Mouse (Mus musculus) limb, embryonic 11.5 days (tissue): ENCODE data around the gene Tspan12. TPM values are rescaled to one million over a fixed set of nuclear protein-coding genes. Genes with fewer than 3 reads are reported as not detected.
"Not testable (repeated sequence)": the region's sequence is repeated elsewhere in the genome, so short reads cannot be mapped to it uniquely, and the experiment has no call there.

ENCODE experiments used
- ATAC-seq: fragments of 200-750 bp; cut with Nextera tagmentation; 2 replicates; pipeline ENCODE4 v1.8.0; 2017; ENCODE audit warnings: low read depth; ENCODE audit not compliant: insufficient number of reproducible peaks, low FRiP score, low TSS enrichment
- DNase-seq: peaks from one replicate; pipeline ENCODE4 v3.0.0-alpha.2; 2015; ENCODE audit warnings: low spot score
- H3K27ac ChIP-seq: fragments of 300-500 bp; sonication (generic); replicated peaks from 2 replicates; pipeline ENCODE4 v1.5.1; 2014; ENCODE audit warnings: low read depth, mild to moderate bottlenecking, low read length
- H3K27me3 ChIP-seq: fragments of 300-500 bp; sonication (generic); 2 replicates; pipeline ENCODE4 v1.6.1; 2014; ENCODE audit warnings: mild to moderate bottlenecking, low read length, mixed read lengths; ENCODE audit not compliant: control insufficient read depth, insufficient read depth
- H3K36me3 ChIP-seq: fragments of 300-500 bp; sonication (generic); 2 replicates; pipeline ENCODE4 v1.6.1; 2014; ENCODE audit warnings: mild to moderate bottlenecking, low read length, moderate library complexity, mixed read lengths; ENCODE audit not compliant: control insufficient read depth, insufficient read depth
- H3K4me1 ChIP-seq: fragments of 300-500 bp; sonication (generic); 2 replicates; pipeline ENCODE4 v1.6.1; 2014; ENCODE audit warnings: low read length, mixed read lengths; ENCODE audit not compliant: control insufficient read depth, insufficient read depth
- H3K4me2 ChIP-seq: fragments of 300-500 bp; sonication (generic); 2 replicates; pipeline ENCODE4 v1.6.1; 2014; ENCODE audit warnings: low read depth, mild to moderate bottlenecking, moderate library complexity; ENCODE audit not compliant: severe bottlenecking
- H3K4me3 ChIP-seq: fragments of 300-500 bp; sonication (generic); 2 replicates; pipeline ENCODE4 v1.5.1; 2014; ENCODE audit warnings: low read depth, low read length
- H3K9ac ChIP-seq: fragments of 300-500 bp; sonication (generic); 2 replicates; pipeline ENCODE4 v1.6.1; 2014; ENCODE audit warnings: mild to moderate bottlenecking, low read length
- H3K9me3 ChIP-seq: fragments of 300-500 bp; sonication (generic); 2 replicates; pipeline ENCODE4 v1.6.1; 2016; ENCODE audit warnings: low read length; ENCODE audit not compliant: control insufficient read depth
- WGBS: fragments of 180-500 bp; shearing (Covaris S2); extraction: QIAGEN DNeasy Blood & Tissue Kit; methylation state at CpG from one replicate; pipeline ENCODE4 v1.1.7; 2014; 5-methylcytosine and 5-hydroxymethylcytosine counted together
- polyA plus RNA-seq: library from polyadenylated mRNA; unstranded; fragments of >200 nt; fragmentation: Nextera tagmentation; extraction: Ambion mirVana; gene quantifications from 2 replicates; pipeline ENCODE4 v1.2.1, GENCODE M21; 2014

The Tspan12 gene
- polyA plus RNA-seq, result 44.4 and 47.7 TPM in 2 replicates

- H3K27me3 ChIP-seq, result no peaks in the 10 kb centered on the region
- no peaks in the 10 kb centered on the region for H3K36me3 ChIP-seq
- H3K4me2 ChIP-seq, result peak within 1 kb of the TSS; percentile 58
- no peaks in the 10 kb centered on the region for H3K4me1 ChIP-seq
- no peaks in the 10 kb centered on the region for H3K9me3 ChIP-seq
- peak; percentile 45; the same call in 1 of the 2 replicates for ATAC-seq
- H3K9ac ChIP-seq, result peak within 1 kb of the TSS; percentile 86
- H3K4me3 ChIP-seq, result peak within 1 kb of the TSS; percentile 76
- WGBS, result 1% methylated on average over 13 of the region's 13 CpGs
- peak within 1 kb of the TSS; percentile 65; the same call in 1 of the 2 replicates for H3K27ac ChIP-seq
- DNase-seq, result no peak
Observed at GRCm38 (mm10) chr6:21852344-21852785, at the start of gene Tspan12. Gene Tspan12, minus strand, starts transcription at chr6:21852515.

GRCm38 (mm10) chr6:21894451-21894850 lies 42.1 kb upstream of the Tspan12 start:
- Histone ChIP-seq H3K27me3 (no peaks in the 10 kb centered on the region), H3K4me3 (no peak overlapping the region), H3K9ac (no peak overlapping the region), H3K4me2 (no peak overlapping the region), H3K4me1 (no peaks in the 10 kb centered on the region), H3K36me3 (no peaks in the 10 kb centered on the region), H3K9me3 (no peaks in the 10 kb centered on the region), H3K27ac (no peak overlapping the region)
- DNase-seq (peak; percentile 39), ATAC-seq (0 out of 2 replicates have a peak, but pooled peaks have one; percentile 60)
- 73% methylated on average over 7 of the region's 7 CpGs for WGBS

- no peak for ATAC-seq
- H3K4me2 ChIP-seq, result no peak overlapping the region
- H3K4me3 ChIP-seq, result no peak overlapping the region
- no peak overlapping the region for H3K9ac ChIP-seq
- H3K9me3 ChIP-seq, result no peaks in the 10 kb centered on the region
- no peaks in the 10 kb centered on the region for H3K36me3 ChIP-seq
- 65% methylated on average over 2 of the region's 2 CpGs for WGBS
- no peaks in the 10 kb centered on the region for H3K4me1 ChIP-seq
- no peak for DNase-seq
- no peaks in the 10 kb centered on the region for H3K27me3 ChIP-seq
- no peak overlapping the region for H3K27ac ChIP-seq
Observed at GRCm38 (mm10) chr6:21889101-21889500, 36.8 kb upstream of the Tspan12 start.

DNA sequence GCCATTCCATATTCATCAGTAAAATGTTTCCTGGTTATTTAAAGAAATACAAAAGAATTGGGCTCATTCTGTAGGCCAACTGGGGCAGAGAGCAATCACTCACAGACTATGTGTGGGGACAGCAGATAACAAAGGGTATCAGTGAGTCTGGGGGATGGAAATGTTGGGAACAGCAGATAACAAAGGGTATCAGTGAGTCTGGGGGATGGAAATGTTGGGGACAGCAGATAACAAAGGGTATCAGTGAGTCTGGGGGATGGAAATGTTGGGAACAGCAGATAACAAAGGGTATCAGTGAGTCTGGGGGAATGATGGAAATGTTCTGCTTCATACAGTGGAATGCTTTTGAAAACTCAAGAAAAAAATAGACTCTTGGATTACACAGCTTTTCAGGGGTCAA lies 35.7 kb upstream of the Tspan12 start:
- H3K36me3 ChIP-seq, H3K4me3 ChIP-seq, H3K27ac ChIP-seq, H3K9ac ChIP-seq, H3K4me2 ChIP-seq, H3K27me3 ChIP-seq, H3K9me3 ChIP-seq, ATAC-seq, DNase-seq, H3K4me1 ChIP-seq: not testable (repeated sequence)

- Histone ChIP-seq H3K9ac (no peak overlapping the region), H3K4me1 (no peaks in the 10 kb centered on the region), H3K27me3 (no peaks in the 10 kb centered on the region), H3K4me3 (no peak overlapping the region), H3K27ac (no peak overlapping the region), H3K36me3 (no peaks in the 10 kb centered on the region), H3K9me3 (no peaks in the 10 kb centered on the region), H3K4me2 (no peak overlapping the region)
- DNase-seq, result no peak
- ATAC-seq, result no peak
- WGBS, result 28% methylated on average over 6 of the region's 6 CpGs
Observed at GRCm38 (mm10) chr6:21879496-21879895, 27.2 kb upstream of the Tspan12 start.

- Histone ChIP-seq H3K4me3 (no peak overlapping the region), H3K27ac (no peak overlapping the region), H3K9ac (no peak overlapping the region), H3K9me3 (no peaks in the 10 kb centered on the region), H3K36me3 (no peaks in the 10 kb centered on the region), H3K27me3 (no peaks in the 10 kb centered on the region), H3K4me2 (no peak overlapping the region), H3K4me1 (no peaks in the 10 kb centered on the region)
- DNase-seq (no peak), ATAC-seq (no peak)
- WGBS, result 74% methylated on average over 1 of the region's 1 CpGs
Observed at GRCm38 (mm10) chr6:21867310-21867709, 15.0 kb upstream of the Tspan12 start.

DNA sequence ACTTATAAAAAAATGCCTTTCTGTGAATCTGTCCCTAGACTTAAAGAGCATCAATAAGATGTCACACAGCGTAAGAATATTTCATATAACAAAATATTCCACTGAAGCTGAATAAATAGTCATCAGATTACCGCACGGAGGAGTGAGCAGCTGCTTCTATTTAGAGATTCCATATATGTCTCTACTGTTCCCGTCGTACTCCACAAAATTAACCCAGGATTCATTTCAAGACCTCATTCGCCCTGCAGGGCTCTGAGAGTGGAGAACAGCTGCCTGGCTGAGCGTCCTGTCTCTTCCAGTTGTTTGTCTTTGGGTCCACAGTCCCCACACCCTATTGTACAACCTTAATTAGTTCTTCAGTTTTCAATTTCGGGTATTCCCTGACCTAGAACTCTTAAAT lies 11.9 kb upstream of the Tspan12 start:
- DNase-seq, result no peak
- Histone ChIP-seq H3K9ac (no peak overlapping the region), H3K27ac (no peak overlapping the region), H3K9me3 (no peaks in the 10 kb centered on the region), H3K4me1 (no peaks in the 10 kb centered on the region), H3K36me3 (no peaks in the 10 kb centered on the region), H3K4me3 (no peak overlapping the region), H3K27me3 (no peaks in the 10 kb centered on the region), H3K4me2 (no peak overlapping the region)
- ATAC-seq, result no peak
- 70% methylated on average over 8 of the region's 8 CpGs for WGBS

GRCm38 (mm10) chr6:21863561-21863960 lies 11.2 kb upstream of the Tspan12 start:
- no peak overlapping the region for H3K9ac ChIP-seq
- H3K4me3 ChIP-seq, result no peak overlapping the region
- no peaks in the 10 kb centered on the region for H3K4me1 ChIP-seq
- no peak overlapping the region for H3K27ac ChIP-seq
- no peaks in the 10 kb centered on the region for H3K36me3 ChIP-seq
- no peaks in the 10 kb centered on the region for H3K9me3 ChIP-seq
- no peak for ATAC-seq
- H3K4me2 ChIP-seq, result no peak overlapping the region
- H3K27me3 ChIP-seq, result no peaks in the 10 kb centered on the region
- WGBS, result 31% methylated on average over 1 of the region's 1 CpGs
- no peak for DNase-seq

DNA sequence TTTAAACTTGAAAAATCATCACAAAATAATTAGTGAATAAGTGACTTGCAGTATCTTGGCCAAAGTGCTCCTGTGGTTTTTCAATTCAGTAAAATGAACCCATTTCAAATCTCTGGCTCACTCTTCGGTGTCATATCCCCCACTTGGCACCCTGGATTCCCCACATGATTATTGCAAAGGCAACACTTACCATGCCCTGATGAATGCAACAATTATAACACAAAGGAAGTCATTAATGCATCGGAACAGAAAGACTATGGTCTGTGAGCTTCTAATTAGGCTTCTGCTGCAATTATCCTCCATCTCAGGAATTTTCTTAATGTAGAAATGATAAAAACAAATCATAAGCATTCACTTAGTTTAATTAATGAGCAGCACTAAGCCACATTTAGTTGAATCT lies 9.0 kb upstream of the Tspan12 start:
- ATAC-seq (no peak), DNase-seq (no peak)
- H3K36me3 ChIP-seq, result no peaks in the 10 kb centered on the region
- WGBS, result 80% methylated on average over 2 of the region's 2 CpGs
- H3K27me3 ChIP-seq, result no peaks in the 10 kb centered on the region
- H3K4me2 ChIP-seq, result no peak overlapping the region
- no peak overlapping the region for H3K27ac ChIP-seq
- H3K4me1 ChIP-seq, result no peaks in the 10 kb centered on the region
- no peak overlapping the region for H3K4me3 ChIP-seq
- H3K9me3 ChIP-seq, result no peaks in the 10 kb centered on the region
- H3K9ac ChIP-seq, result no peak overlapping the region
